In the genomic region with DNA sequence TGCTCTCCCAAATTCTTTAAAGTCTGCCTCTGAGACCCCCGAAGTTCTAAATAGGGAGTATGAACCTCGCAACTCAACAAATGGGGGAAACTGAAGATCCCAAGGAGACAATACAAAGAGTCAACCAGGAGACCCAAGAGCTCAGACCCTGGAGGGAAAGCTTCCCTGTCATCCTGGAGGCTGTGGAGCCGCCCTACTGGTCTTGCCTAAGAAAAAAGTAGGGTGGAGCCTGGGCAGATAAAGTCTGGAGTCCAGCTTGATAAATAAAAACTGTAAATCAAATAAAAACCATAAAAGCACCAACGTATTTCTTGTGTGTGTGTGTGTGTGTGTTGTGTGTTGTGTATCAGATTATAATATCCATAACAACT, we compare ENCODE assay signal across 8 mouse cellular contexts. TPM values are rescaled to one million over a fixed set of nuclear protein-coding genes. Genes with fewer than 3 reads are reported as not detected.
DNase-seq lines count a peak whose midpoint lies in the region; ATAC-seq and TF ChIP-seq lines count a peak whose summit lies in the region.

No protein-coding gene starts in this region.

- no peak for TF ChIP-seq POLR2A in bone marrow macrophage, adult 2 months (IDR thresholded peaks at IDR 0.05; ENCODE audit: borderline replicate concordance, low read depth, low read length)

- ATAC-seq in heart, embryonic 16.5 days (replicated peaks; ENCODE audit: extremely low read depth, insufficient read depth, low FRiP score), result no peak
- ATAC-seq in hindbrain, embryonic 15.5 days (ENCODE audit: low FRiP score, low read depth), result no peak
- ATAC-seq in midbrain, embryonic 14.5 days (ENCODE audit: low FRiP score, low TSS enrichment), result no peak
- ATAC-seq in CD4-positive, CD25-positive, alpha-beta regulatory T cell, adult 4 months, result no peak

- H3K4me2 ChIP-seq in heart, embryonic 16.5 days (ENCODE audit: low read depth, low read length), result peak overlapping the region; percentile 70
- peak overlapping the region; percentile 84 for H3K4me2 ChIP-seq in hindbrain, embryonic 15.5 days
- peak overlapping the region; percentile 69 for H3K4me2 ChIP-seq in midbrain, embryonic 14.5 days (ENCODE audit: low read length)

- H3K9ac ChIP-seq in heart, embryonic 16.5 days (ENCODE audit: low read length), result no peak overlapping the region
- H3K9ac ChIP-seq in hindbrain, embryonic 15.5 days, result 0 out of 2 replicates have a peak overlapping the region, but pooled peaks have one; percentile 41
- no peak overlapping the region for H3K9ac ChIP-seq in midbrain, embryonic 14.5 days (replicated peaks; ENCODE audit: low read length)

- H3K27ac ChIP-seq in heart, embryonic 16.5 days (ENCODE audit: low read length), result no peak overlapping the region
- H3K27ac ChIP-seq in bone marrow macrophage, adult 2 months (ENCODE audit: insufficient read depth, low read depth, low read length), result no peak overlapping the region
- no peak overlapping the region for H3K27ac ChIP-seq in hindbrain, embryonic 15.5 days (replicated peaks)
- H3K27ac ChIP-seq in midbrain, embryonic 14.5 days (replicated peaks; ENCODE audit: low read depth, low read length), result no peak overlapping the region

- WGBS in heart, embryonic 16.5 days, result 75% methylated on average over 4 of the region's 4 CpGs
- 84% methylated on average over 4 of the region's 4 CpGs for WGBS in hindbrain, embryonic 15.5 days
- 84% methylated on average over 4 of the region's 4 CpGs for WGBS in midbrain, embryonic 14.5 days

- no peak for TF ChIP-seq CTCF in bone marrow macrophage, adult 2 months (IDR thresholded peaks at IDR 0.05; ENCODE audit: low read depth, low read length)

- H3K36me3 ChIP-seq in heart, embryonic 16.5 days (ENCODE audit: control insufficient read depth, insufficient read depth), result no peaks in the 10 kb centered on the region
- no peaks in the 10 kb centered on the region for H3K36me3 ChIP-seq in hindbrain, embryonic 15.5 days
- no peaks in the 10 kb centered on the region for H3K36me3 ChIP-seq in midbrain, embryonic 14.5 days (ENCODE audit: control insufficient read depth, insufficient read depth, low read length)

- DNase-seq in heart, postnatal 10 days, result no peak
- DNase-seq in midbrain, embryonic 14.5 days, result no peak
- no peak for DNase-seq in left cerebral cortex, adult 8-10 months (ENCODE audit: low spot score in 2 of 2)
- no peak for DNase-seq in kidney, postnatal 10 days

- 0 out of 2 replicates have a peak, but pooled peaks cover 4% of the 10 kb centered on the region for H3K9me3 ChIP-seq in heart, embryonic 16.5 days (replicated peaks; ENCODE audit: control insufficient read depth, low read length)
- H3K9me3 ChIP-seq in hindbrain, embryonic 15.5 days, result no peaks in the 10 kb centered on the region
- no peaks in the 10 kb centered on the region for H3K9me3 ChIP-seq in midbrain, embryonic 14.5 days (ENCODE audit: control insufficient read depth, low read length)

- H3K27me3 ChIP-seq in heart, embryonic 16.5 days (ENCODE audit: control insufficient read depth, insufficient read depth, low read length), result no peaks in the 10 kb centered on the region
- no peaks in the 10 kb centered on the region for H3K27me3 ChIP-seq in hindbrain, embryonic 15.5 days
- no peaks in the 10 kb centered on the region for H3K27me3 ChIP-seq in midbrain, embryonic 14.5 days (ENCODE audit: control insufficient read depth, insufficient read depth, low read length)

- intact Hi-C loops in heart, postnatal 10 days (cut with DNase I), result loop anchor here (5.0 kb wide), 1 partner anchor 107 kb away; the partner anchor contains the start of gene Morc2a

- H3K4me1 ChIP-seq in heart, embryonic 16.5 days (ENCODE audit: control insufficient read depth, insufficient read depth, low read length), result peaks cover 38% of the 10 kb centered on the region
- peaks cover 5% of the 10 kb centered on the region for H3K4me1 ChIP-seq in bone marrow macrophage, adult 2 months (ENCODE audit: control insufficient read depth, insufficient read depth, low read length)
- peaks cover 21% of the 10 kb centered on the region for H3K4me1 ChIP-seq in hindbrain, embryonic 15.5 days (replicated peaks)
- H3K4me1 ChIP-seq in midbrain, embryonic 14.5 days (ENCODE audit: control insufficient read depth, insufficient read depth, low read length), result peaks cover 18% of the 10 kb centered on the region

- peak overlapping the region; percentile 83 for H3K4me3 ChIP-seq in heart, embryonic 16.5 days (ENCODE audit: low read length)
- H3K4me3 ChIP-seq in bone marrow macrophage, adult 2 months (ENCODE audit: insufficient read depth, low read length), result peak overlapping the region; percentile 79
- H3K4me3 ChIP-seq in hindbrain, embryonic 15.5 days, result peak overlapping the region; percentile 58
- H3K4me3 ChIP-seq in midbrain, embryonic 14.5 days (replicated peaks; ENCODE audit: low read depth, low read length), result peak overlapping the region; percentile 45

RNA-seq across cellular contexts. Expression of gene Smtn, which starts 0.6 kb away (rescaled TPM):
- 93.9 and 104 TPM in 2 replicates for polyA plus RNA-seq in heart, embryonic 16.5 days (2015; fragmentation: Nextera tagmentation; extraction: Ambion mirVana)
- total RNA-seq in heart, postnatal 10 days (2021), result 100 to 1,000 TPM; 210 to 215 TPM
- 5.8 and 7.5 TPM in 2 replicates for polyA plus RNA-seq in bone marrow macrophage, adult 2 months (2012; ENCODE audit: insufficient read depth, insufficient read length, missing spikeins)
- 18.5 and 19.5 TPM in 2 replicates for polyA plus RNA-seq in hindbrain, embryonic 15.5 days (2015; fragmentation: Nextera tagmentation; extraction: Ambion mirVana)
- 7.2 and 12.8 TPM in 2 replicates for polyA plus RNA-seq in midbrain, embryonic 14.5 days (2014; fragmentation: Nextera tagmentation; extraction: Ambion mirVana)
- polyA plus RNA-seq in CD4-positive, CD25-positive, alpha-beta regulatory T cell, adult 4 months (2017; shearing (Covaris generic)), result under 1 TPM; 0.16 to 0.65 TPM
- total RNA-seq in left cerebral cortex, adult 8-10 months (2022), result 10 to 100 TPM in 1 of 4 experiments, 1 to 10 TPM in 3; 5.2 to 11.0 (median 7.2) TPM

RNA-seq across cellular contexts. Expression of gene Selenom, which starts 25.3 kb away (rescaled TPM):
- polyA plus RNA-seq in heart, embryonic 16.5 days (2015; fragmentation: Nextera tagmentation; extraction: Ambion mirVana), result 119 and 126 TPM in 2 replicates
- total RNA-seq in heart, postnatal 10 days (2021), result 10 to 100 TPM; 57.2 to 57.3 TPM
- polyA plus RNA-seq in bone marrow macrophage, adult 2 months (2012; ENCODE audit: insufficient read depth, insufficient read length, missing spikeins), result 24.5 and 31.8 TPM in 2 replicates
- 136 and 139 TPM in 2 replicates for polyA plus RNA-seq in hindbrain, embryonic 15.5 days (2015; fragmentation: Nextera tagmentation; extraction: Ambion mirVana)
- polyA plus RNA-seq in midbrain, embryonic 14.5 days (2014; fragmentation: Nextera tagmentation; extraction: Ambion mirVana), result 48.5 and 76.5 TPM in 2 replicates
- polyA plus RNA-seq in CD4-positive, CD25-positive, alpha-beta regulatory T cell, adult 4 months (2017; shearing (Covaris generic)), result 1 to 10 TPM; 7.6 to 8.9 TPM
- total RNA-seq in left cerebral cortex, adult 8-10 months (2022), result 100 to 1,000 TPM; 149 to 172 (median 160) TPM

RNA-seq across cellular contexts. Expression of gene Inpp5j, which starts 35.2 kb away (rescaled TPM):
- polyA plus RNA-seq in heart, embryonic 16.5 days (2015; fragmentation: Nextera tagmentation; extraction: Ambion mirVana), result 10.9 and 12.1 TPM in 2 replicates
- total RNA-seq in heart, postnatal 10 days (2021), result 10 to 100 TPM; 15.4 to 19.1 TPM
- polyA plus RNA-seq in bone marrow macrophage, adult 2 months (2012; ENCODE audit: insufficient read depth, insufficient read length, missing spikeins), result 1.1 and 1.2 TPM in 2 replicates
- 9.3 and 9.8 TPM in 2 replicates for polyA plus RNA-seq in hindbrain, embryonic 15.5 days (2015; fragmentation: Nextera tagmentation; extraction: Ambion mirVana)
- 3.2 and 4.7 TPM in 2 replicates for polyA plus RNA-seq in midbrain, embryonic 14.5 days (2014; fragmentation: Nextera tagmentation; extraction: Ambion mirVana)
- polyA plus RNA-seq in CD4-positive, CD25-positive, alpha-beta regulatory T cell, adult 4 months (2017; shearing (Covaris generic)), result under 1 TPM in 1 of 2 experiments, not detected in 1; 0.13 TPM
- 10 to 100 TPM; 49.4 to 55.6 (median 53.8) TPM for total RNA-seq in left cerebral cortex, adult 8-10 months (2022)

RNA-seq across cellular contexts. Expression of gene Pla2g3, which starts 51.7 kb away (rescaled TPM):
- polyA plus RNA-seq in heart, embryonic 16.5 days (2015; fragmentation: Nextera tagmentation; extraction: Ambion mirVana), result 0.20 and 0.22 TPM in 2 replicates
- total RNA-seq in heart, postnatal 10 days (2021), result under 1 TPM in 1 of 2 experiments, not detected in 1; 0.10 TPM
- polyA plus RNA-seq in bone marrow macrophage, adult 2 months (2012; ENCODE audit: insufficient read depth, insufficient read length, missing spikeins), result not detected in 2 replicates
- 1.6 and 2.0 TPM in 2 replicates for polyA plus RNA-seq in hindbrain, embryonic 15.5 days (2015; fragmentation: Nextera tagmentation; extraction: Ambion mirVana)
- 0.59 and 0.72 TPM in 2 replicates for polyA plus RNA-seq in midbrain, embryonic 14.5 days (2014; fragmentation: Nextera tagmentation; extraction: Ambion mirVana)
- under 1 TPM in 1 of 2 experiments, not detected in 1; 0.20 TPM for polyA plus RNA-seq in CD4-positive, CD25-positive, alpha-beta regulatory T cell, adult 4 months (2017; shearing (Covaris generic))
- 1 to 10 TPM; 2.3 to 3.5 (median 2.7) TPM for total RNA-seq in left cerebral cortex, adult 8-10 months (2022)
